Mouse (Mus musculus): ENCODE data around the gene Arpc1b.

Arpc1b gene

GRCm38 (mm10) chr5:145102706-145103105 is 11.3 kb upstream of the Arpc1b start:
- H3K4me1 ChIP-seq (replicated peaks; ENCODE audit: low read depth, low read length), result peaks cover 5% of the 10 kb centered on the region; the same call in 1 of the 2 replicates
- peaks cover 93% of the 10 kb centered on the region for H3K36me3 ChIP-seq (ENCODE audit: insufficient read depth, low read length)
- H3K4me3 ChIP-seq (replicated peaks; ENCODE audit: low read length), result no peak overlapping the region
- H3K27me3 ChIP-seq (ENCODE audit: insufficient read depth, low read length), result no peaks in the 10 kb centered on the region
- no peaks in the 10 kb centered on the region for H3K9me3 ChIP-seq (ENCODE audit: low read length)
- TF ChIP-seq NANOG (IDR thresholded peaks at IDR 0.05; ENCODE audit: borderline replicate concordance, low read length) (no peak), POU5F1 (IDR thresholded peaks at IDR 0.05; ENCODE audit: borderline replicate concordance, low read length) (no peak), CTCF (conservative IDR thresholded peaks at IDR 0.05; ENCODE audit: low read length) (no peak)

- Histone ChIP-seq H3K9me3 (ENCODE audit: low read length) (no peaks in the 10 kb centered on the region), H3K36me3 (ENCODE audit: insufficient read depth, low read length) (peaks cover 94% of the 10 kb centered on the region), H3K4me3 (replicated peaks; ENCODE audit: low read length) (no peak overlapping the region), H3K4me1 (replicated peaks; ENCODE audit: low read depth, low read length) (peaks cover 5% of the 10 kb centered on the region; the same call in 1 of the 2 replicates), H3K27me3 (ENCODE audit: insufficient read depth, low read length) (no peaks in the 10 kb centered on the region)
- TF ChIP-seq NANOG (IDR thresholded peaks at IDR 0.05; ENCODE audit: borderline replicate concordance, low read length), result no peak
- TF ChIP-seq POU5F1 (IDR thresholded peaks at IDR 0.05; ENCODE audit: borderline replicate concordance, low read length), result no peak
- no peak for TF ChIP-seq CTCF (conservative IDR thresholded peaks at IDR 0.05; ENCODE audit: low read length)
Measured at GRCm38 (mm10) chr5:145104328-145104727, 9.7 kb upstream of the Arpc1b start.

DNA sequence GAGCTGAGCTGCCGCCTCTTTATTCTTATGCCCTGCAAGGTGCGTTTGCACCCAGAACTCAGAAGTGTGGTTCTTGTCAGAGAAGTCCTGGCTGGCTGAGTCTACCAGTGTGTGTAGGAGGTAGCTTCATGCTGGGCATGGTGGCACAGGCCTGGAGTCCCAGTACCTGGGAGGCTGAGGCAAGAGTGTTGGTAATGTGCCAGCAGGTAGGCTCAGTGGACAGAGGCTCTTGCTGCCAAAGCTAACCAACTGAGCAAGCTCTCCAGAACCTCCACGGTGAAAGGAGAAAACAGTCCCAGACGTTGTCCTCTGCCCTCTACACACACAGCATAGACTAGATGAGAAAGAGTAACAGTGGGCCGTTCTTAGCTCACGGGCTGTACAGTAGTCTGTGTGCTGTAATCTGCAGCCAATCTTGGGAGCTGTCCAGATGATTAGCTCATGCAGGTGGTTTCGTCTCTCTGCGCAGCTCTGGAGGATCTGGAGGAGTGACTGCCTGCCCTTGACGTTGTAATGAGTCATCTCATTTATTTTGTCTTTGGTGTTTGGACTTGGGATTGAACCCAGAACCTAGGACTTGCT is 8.2 kb upstream of the Arpc1b start:
- H3K4me1 ChIP-seq (replicated peaks; ENCODE audit: low read depth, low read length), result peaks cover 18% of the 10 kb centered on the region
- no peak overlapping the region for H3K4me3 ChIP-seq (replicated peaks; ENCODE audit: low read length)
- no peaks in the 10 kb centered on the region for H3K9me3 ChIP-seq (ENCODE audit: low read length)
- no peaks in the 10 kb centered on the region for H3K27me3 ChIP-seq (ENCODE audit: insufficient read depth, low read length)
- TF ChIP-seq NANOG (IDR thresholded peaks at IDR 0.05; ENCODE audit: borderline replicate concordance, low read length), result no peak
- no peak for TF ChIP-seq POU5F1 (IDR thresholded peaks at IDR 0.05; ENCODE audit: borderline replicate concordance, low read length)
- no peak for TF ChIP-seq CTCF (conservative IDR thresholded peaks at IDR 0.05; ENCODE audit: low read length)
- peaks cover 95% of the 10 kb centered on the region for H3K36me3 ChIP-seq (ENCODE audit: insufficient read depth, low read length)

GRCm38 (mm10) chr5:145110401-145110800 is 3.6 kb upstream of the Arpc1b start:
- Histone ChIP-seq H3K9me3 (ENCODE audit: low read length) (no peaks in the 10 kb centered on the region), H3K4me3 (replicated peaks; ENCODE audit: low read length) (no peak overlapping the region), H3K27me3 (ENCODE audit: insufficient read depth, low read length) (peaks cover 9% of the 10 kb centered on the region), H3K4me1 (replicated peaks; ENCODE audit: low read depth, low read length) (peaks cover 29% of the 10 kb centered on the region), H3K36me3 (ENCODE audit: insufficient read depth, low read length) (peaks cover 54% of the 10 kb centered on the region)
- no peak for TF ChIP-seq POU5F1 (IDR thresholded peaks at IDR 0.05; ENCODE audit: borderline replicate concordance, low read length)
- TF ChIP-seq NANOG (IDR thresholded peaks at IDR 0.05; ENCODE audit: borderline replicate concordance, low read length), result no peak
- TF ChIP-seq CTCF (conservative IDR thresholded peaks at IDR 0.05; ENCODE audit: low read length), result no peak

DNA sequence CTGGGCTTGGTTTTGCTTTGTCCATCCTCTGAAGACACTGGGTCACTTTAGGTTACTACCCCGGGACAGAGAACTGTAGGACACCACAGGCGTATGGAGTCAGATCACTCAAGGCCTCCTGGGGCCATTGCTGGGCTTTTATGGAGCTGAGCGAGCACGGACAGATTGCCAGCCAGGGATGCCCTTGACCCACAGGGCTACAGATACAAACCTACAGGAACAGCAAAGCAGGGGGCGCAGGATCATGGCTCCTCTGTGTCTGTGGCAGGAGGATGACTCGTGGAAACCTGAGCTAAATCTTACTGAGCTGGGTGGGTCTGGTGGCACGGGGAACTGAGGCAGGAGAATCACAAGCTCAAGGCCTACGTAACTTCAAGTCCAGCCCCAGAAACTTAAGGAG is 1.4 kb upstream of the Arpc1b start:
- no peak for TF ChIP-seq CTCF (conservative IDR thresholded peaks at IDR 0.05; ENCODE audit: low read length)
- TF ChIP-seq POU5F1 (IDR thresholded peaks at IDR 0.05; ENCODE audit: borderline replicate concordance, low read length), result no peak
- no peak for TF ChIP-seq NANOG (IDR thresholded peaks at IDR 0.05; ENCODE audit: borderline replicate concordance, low read length)
- H3K36me3 ChIP-seq (ENCODE audit: insufficient read depth, low read length), result peaks cover 32% of the 10 kb centered on the region
- peaks cover 50% of the 10 kb centered on the region for H3K4me1 ChIP-seq (replicated peaks; ENCODE audit: low read depth, low read length)
- no peaks in the 10 kb centered on the region for H3K9me3 ChIP-seq (ENCODE audit: low read length)
- no peak overlapping the region for H3K4me3 ChIP-seq (replicated peaks; ENCODE audit: low read length)
- peaks cover 9% of the 10 kb centered on the region for H3K27me3 ChIP-seq (ENCODE audit: insufficient read depth, low read length)

GRCm38 (mm10) chr5:145113416-145113815 is 599 bp upstream of the Arpc1b start:
- TF ChIP-seq NANOG (IDR thresholded peaks at IDR 0.05; ENCODE audit: borderline replicate concordance, low read length), result no peak
- no peak for TF ChIP-seq POU5F1 (IDR thresholded peaks at IDR 0.05; ENCODE audit: borderline replicate concordance, low read length)
- no peak for TF ChIP-seq CTCF (conservative IDR thresholded peaks at IDR 0.05; ENCODE audit: low read length)
- Histone ChIP-seq H3K9me3 (ENCODE audit: low read length) (no peaks in the 10 kb centered on the region), H3K36me3 (ENCODE audit: insufficient read depth, low read length) (peaks cover 25% of the 10 kb centered on the region), H3K27me3 (ENCODE audit: insufficient read depth, low read length) (peaks cover 9% of the 10 kb centered on the region), H3K4me3 (replicated peaks; ENCODE audit: low read length) (peak overlapping the region; percentile 89), H3K4me1 (replicated peaks; ENCODE audit: low read depth, low read length) (peaks cover 57% of the 10 kb centered on the region)

DNA sequence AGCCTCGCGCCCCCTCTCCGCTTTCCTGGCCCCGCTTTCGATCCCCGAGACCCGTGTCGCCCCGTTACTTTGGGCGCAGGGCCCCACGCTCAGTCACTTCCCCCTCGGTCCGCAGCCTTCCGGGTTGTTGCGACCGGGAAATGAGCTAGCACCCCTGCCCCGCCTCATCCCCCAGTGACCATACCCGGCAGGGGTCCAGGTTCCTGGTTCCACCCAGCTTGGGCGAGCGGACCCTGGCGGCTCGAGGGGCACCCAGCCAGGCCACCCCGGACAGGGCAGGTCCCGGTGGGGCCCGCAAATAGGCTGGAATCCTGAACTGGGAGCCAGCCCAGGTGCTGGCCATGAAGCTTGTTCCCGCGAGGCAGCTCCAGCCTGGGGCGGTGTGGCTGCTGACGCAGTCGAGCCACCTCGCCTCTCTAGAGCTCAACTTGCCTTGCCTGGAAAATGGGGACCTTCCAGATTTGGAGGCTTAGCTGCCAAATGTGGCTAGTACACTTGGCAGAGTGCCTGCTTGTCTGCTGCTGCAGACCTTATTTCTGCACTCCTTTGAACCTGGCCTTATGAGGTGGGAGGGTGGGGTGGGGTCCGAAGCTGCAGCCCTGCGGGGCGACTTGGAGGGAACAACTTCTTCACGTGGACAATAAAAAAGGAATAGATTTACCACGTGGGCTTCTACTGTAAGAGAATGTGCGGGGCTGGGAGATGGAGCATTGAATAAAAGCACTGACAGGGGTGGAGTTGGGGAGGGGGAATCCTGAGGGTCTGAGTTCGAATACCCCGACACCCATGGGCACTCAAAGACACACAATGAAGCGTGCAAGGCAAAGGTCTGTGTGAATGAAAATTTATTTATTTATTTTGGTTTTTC is 825 bp downstream of the Arpc1b start:
- peaks cover 9% of the 10 kb centered on the region for H3K27me3 ChIP-seq (ENCODE audit: insufficient read depth, low read length)
- peaks cover 64% of the 10 kb centered on the region for H3K4me1 ChIP-seq (replicated peaks; ENCODE audit: low read depth, low read length)
- TF ChIP-seq POU5F1 (IDR thresholded peaks at IDR 0.05; ENCODE audit: borderline replicate concordance, low read length) (no peak), NANOG (IDR thresholded peaks at IDR 0.05; ENCODE audit: borderline replicate concordance, low read length) (no peak), CTCF (conservative IDR thresholded peaks at IDR 0.05; ENCODE audit: low read length) (no peak)
- peak overlapping the region; percentile 89 for H3K4me3 ChIP-seq (replicated peaks; ENCODE audit: low read length)
- peaks cover 13% of the 10 kb centered on the region for H3K36me3 ChIP-seq (ENCODE audit: insufficient read depth, low read length)
- H3K9me3 ChIP-seq (ENCODE audit: low read length), result no peaks in the 10 kb centered on the region

GRCm38 (mm10) chr5:145115736-145116135 is 1.7 kb downstream of the Arpc1b start:
- H3K36me3 ChIP-seq (ENCODE audit: insufficient read depth, low read length), result peaks cover 10% of the 10 kb centered on the region
- H3K9me3 ChIP-seq (ENCODE audit: low read length), result no peaks in the 10 kb centered on the region
- no peak overlapping the region; the same call in 1 of the 2 replicates for H3K4me3 ChIP-seq (replicated peaks; ENCODE audit: low read length)
- peaks cover 64% of the 10 kb centered on the region for H3K4me1 ChIP-seq (replicated peaks; ENCODE audit: low read depth, low read length)
- H3K27me3 ChIP-seq (ENCODE audit: insufficient read depth, low read length), result peaks cover 9% of the 10 kb centered on the region
- TF ChIP-seq POU5F1 (IDR thresholded peaks at IDR 0.05; ENCODE audit: borderline replicate concordance, low read length), result no peak
